Mouse (Mus musculus): Measurements from ENCODE around the gene Znhit3. TPM values are rescaled to one million over a fixed set of nuclear protein-coding genes. Genes with fewer than 3 reads are reported as not detected.

The Znhit3 gene
- polyA plus RNA-seq, 1 experiment from 2014 or later, result 44.7 TPM

- no peak overlapping the region for H3K4me3 ChIP-seq (ENCODE audit: low read depth, low read length)
- H3K27ac ChIP-seq (ENCODE audit: low read depth, low read length), result no peak overlapping the region
- no peak overlapping the region for H3K4me2 ChIP-seq
- no peak for ATAC-seq (replicated peaks; ENCODE audit: insufficient number of reproducible peaks, low FRiP score, low TSS enrichment)
- no peak overlapping the region for H3K9ac ChIP-seq (ENCODE audit: low read depth, low read length)
- peaks cover 10% of the 10 kb centered on the region for H3K27me3 ChIP-seq (ENCODE audit: control insufficient read depth, insufficient read depth, low read length)
- WGBS (ENCODE audit: insufficient replicate concordance), result 2% methylated on average over 12 of the region's 12 CpGs
- H3K4me1 ChIP-seq (ENCODE audit: control insufficient read depth, insufficient read depth, low read length), result no peaks in the 10 kb centered on the region
- H3K9me3 ChIP-seq (replicated peaks; ENCODE audit: control insufficient read depth, low read length), result no peaks in the 10 kb centered on the region
- H3K36me3 ChIP-seq (ENCODE audit: control insufficient read depth, insufficient read depth, low read length), result no peaks in the 10 kb centered on the region
Observed at GRCm38 (mm10) chr11:84944639-84945435, 28.7 kb upstream of the Znhit3 start.

GRCm38 (mm10) chr11:84943948-84944347 is 27.8 kb upstream of the Znhit3 start:
- Histone ChIP-seq H3K4me1 (ENCODE audit: control insufficient read depth, insufficient read depth, low read length) (no peaks in the 10 kb centered on the region), H3K4me3 (ENCODE audit: low read depth, low read length) (no peak overlapping the region), H3K9me3 (replicated peaks; ENCODE audit: control insufficient read depth, low read length) (no peaks in the 10 kb centered on the region), H3K36me3 (ENCODE audit: control insufficient read depth, insufficient read depth, low read length) (no peaks in the 10 kb centered on the region), H3K9ac (ENCODE audit: low read depth, low read length) (no peak overlapping the region), H3K4me2 (peak overlapping the region; percentile 27; the same call in 1 of the 2 replicates), H3K27ac (ENCODE audit: low read depth, low read length) (no peak overlapping the region), H3K27me3 (ENCODE audit: control insufficient read depth, insufficient read depth, low read length) (peaks cover 10% of the 10 kb centered on the region)
- ATAC-seq (replicated peaks; ENCODE audit: insufficient number of reproducible peaks, low FRiP score, low TSS enrichment), result no peak
- WGBS (ENCODE audit: insufficient replicate concordance), result under 1% methylated on average over 15 of the region's 15 CpGs

GRCm38 (mm10) chr11:84940140-84940539 is 24.0 kb upstream of the Znhit3 start:
- H3K4me3 ChIP-seq (ENCODE audit: low read depth, low read length), result no peak overlapping the region
- WGBS (ENCODE audit: insufficient replicate concordance), result 73% methylated on average over 10 of the region's 10 CpGs
- ATAC-seq (replicated peaks; ENCODE audit: insufficient number of reproducible peaks, low FRiP score, low TSS enrichment), result no peak
- H3K27me3 ChIP-seq (ENCODE audit: control insufficient read depth, insufficient read depth, low read length), result peaks cover 6% of the 10 kb centered on the region
- no peak overlapping the region for H3K27ac ChIP-seq (ENCODE audit: low read depth, low read length)
- no peaks in the 10 kb centered on the region for H3K9me3 ChIP-seq (replicated peaks; ENCODE audit: control insufficient read depth, low read length)
- no peaks in the 10 kb centered on the region for H3K36me3 ChIP-seq (ENCODE audit: control insufficient read depth, insufficient read depth, low read length)
- H3K4me2 ChIP-seq, result no peak overlapping the region
- H3K4me1 ChIP-seq (ENCODE audit: control insufficient read depth, insufficient read depth, low read length), result no peaks in the 10 kb centered on the region
- H3K9ac ChIP-seq (ENCODE audit: low read depth, low read length), result no peak overlapping the region

- H3K4me1 ChIP-seq (ENCODE audit: control insufficient read depth, insufficient read depth, low read length), result no peaks in the 10 kb centered on the region
- H3K9me3 ChIP-seq (replicated peaks; ENCODE audit: control insufficient read depth, low read length), result no peaks in the 10 kb centered on the region
- H3K27me3 ChIP-seq (ENCODE audit: control insufficient read depth, insufficient read depth, low read length), result peaks cover 6% of the 10 kb centered on the region
- no peak overlapping the region for H3K27ac ChIP-seq (ENCODE audit: low read depth, low read length)
- no peak overlapping the region for H3K4me3 ChIP-seq (ENCODE audit: low read depth, low read length)
- no peak overlapping the region for H3K4me2 ChIP-seq
- no peaks in the 10 kb centered on the region for H3K36me3 ChIP-seq (ENCODE audit: control insufficient read depth, insufficient read depth, low read length)
- 64% methylated on average over 8 of the region's 8 CpGs for WGBS (ENCODE audit: insufficient replicate concordance)
- no peak for ATAC-seq (replicated peaks; ENCODE audit: insufficient number of reproducible peaks, low FRiP score, low TSS enrichment)
- H3K9ac ChIP-seq (ENCODE audit: low read depth, low read length), result no peak overlapping the region
Observed at GRCm38 (mm10) chr11:84939508-84940053, 23.4 kb upstream of the Znhit3 start.

GRCm38 (mm10) chr11:84932261-84932660 is 16.1 kb upstream of the Znhit3 start:
- Histone ChIP-seq H3K27ac (ENCODE audit: low read depth, low read length) (no peak overlapping the region), H3K9ac (ENCODE audit: low read depth, low read length) (no peak overlapping the region), H3K4me1 (ENCODE audit: control insufficient read depth, insufficient read depth, low read length) (no peaks in the 10 kb centered on the region), H3K36me3 (ENCODE audit: control insufficient read depth, insufficient read depth, low read length) (no peaks in the 10 kb centered on the region), H3K4me3 (ENCODE audit: low read depth, low read length) (no peak overlapping the region), H3K9me3 (replicated peaks; ENCODE audit: control insufficient read depth, low read length) (no peaks in the 10 kb centered on the region), H3K4me2 (no peak overlapping the region), H3K27me3 (ENCODE audit: control insufficient read depth, insufficient read depth, low read length) (no peaks in the 10 kb centered on the region)
- no peak for ATAC-seq (replicated peaks; ENCODE audit: insufficient number of reproducible peaks, low FRiP score, low TSS enrichment)
- 13% methylated on average over 6 of the region's 6 CpGs for WGBS (ENCODE audit: insufficient replicate concordance)

- WGBS (ENCODE audit: insufficient replicate concordance), result 79% methylated on average over 8 of the region's 8 CpGs
Observed at GRCm38 (mm10) chr11:84920981-84921380, 4.8 kb upstream of the Znhit3 start.

GRCm38 (mm10) chr11:84919951-84920350 is 3.8 kb upstream of the Znhit3 start:
- WGBS (ENCODE audit: insufficient replicate concordance), result 50% methylated on average over 7 of the region's 7 CpGs
- Histone ChIP-seq H3K27ac (ENCODE audit: low read depth, low read length) (no peak overlapping the region), H3K4me3 (ENCODE audit: low read depth, low read length) (no peak overlapping the region), H3K27me3 (ENCODE audit: control insufficient read depth, insufficient read depth, low read length) (no peaks in the 10 kb centered on the region), H3K9ac (ENCODE audit: low read depth, low read length) (no peak overlapping the region), H3K9me3 (replicated peaks; ENCODE audit: control insufficient read depth, low read length) (no peaks in the 10 kb centered on the region), H3K36me3 (ENCODE audit: control insufficient read depth, insufficient read depth, low read length) (no peaks in the 10 kb centered on the region), H3K4me1 (ENCODE audit: control insufficient read depth, insufficient read depth, low read length) (no peaks in the 10 kb centered on the region), H3K4me2 (no peak overlapping the region)
- no peak for ATAC-seq (replicated peaks; ENCODE audit: insufficient number of reproducible peaks, low FRiP score, low TSS enrichment)

More at GRCm38 (mm10) chr11:84920981-84921380, 4.8 kb upstream of the Znhit3 start:
- Histone ChIP-seq H3K9me3 (replicated peaks; ENCODE audit: control insufficient read depth, low read length) (no peaks in the 10 kb centered on the region), H3K9ac (ENCODE audit: low read depth, low read length) (no peak overlapping the region), H3K27me3 (ENCODE audit: control insufficient read depth, insufficient read depth, low read length) (no peaks in the 10 kb centered on the region), H3K4me3 (ENCODE audit: low read depth, low read length) (no peak overlapping the region), H3K36me3 (ENCODE audit: control insufficient read depth, insufficient read depth, low read length) (no peaks in the 10 kb centered on the region), H3K27ac (ENCODE audit: low read depth, low read length) (no peak overlapping the region), H3K4me2 (no peak overlapping the region), H3K4me1 (ENCODE audit: control insufficient read depth, insufficient read depth, low read length) (no peaks in the 10 kb centered on the region)
- ATAC-seq (replicated peaks; ENCODE audit: insufficient number of reproducible peaks, low FRiP score, low TSS enrichment), result no peak

GRCm38 (mm10) chr11:84919276-84919675 is 3.1 kb upstream of the Znhit3 start:
- ATAC-seq (replicated peaks; ENCODE audit: insufficient number of reproducible peaks, low FRiP score, low TSS enrichment), result no peak

GRCm38 (mm10) chr11:84918425-84918824 is 2.3 kb upstream of the Znhit3 start:
- Histone ChIP-seq H3K4me3 (ENCODE audit: low read depth, low read length) (no peak overlapping the region), H3K27me3 (ENCODE audit: control insufficient read depth, insufficient read depth, low read length) (no peaks in the 10 kb centered on the region), H3K4me2 (peak overlapping the region; percentile 21), H3K9me3 (replicated peaks; ENCODE audit: control insufficient read depth, low read length) (no peaks in the 10 kb centered on the region), H3K9ac (ENCODE audit: low read depth, low read length) (no peak overlapping the region), H3K36me3 (ENCODE audit: control insufficient read depth, insufficient read depth, low read length) (peaks cover 3% of the 10 kb centered on the region; the same call in 1 of the 2 replicates), H3K4me1 (ENCODE audit: control insufficient read depth, insufficient read depth, low read length) (no peaks in the 10 kb centered on the region), H3K27ac (ENCODE audit: low read depth, low read length) (no peak overlapping the region)
- WGBS (ENCODE audit: insufficient replicate concordance), result 4% methylated on average over 16 of the region's 16 CpGs
- ATAC-seq (replicated peaks; ENCODE audit: insufficient number of reproducible peaks, low FRiP score, low TSS enrichment), result no peak

More at GRCm38 (mm10) chr11:84919276-84919675, 3.1 kb upstream of the Znhit3 start:
- WGBS (ENCODE audit: insufficient replicate concordance), result 34% methylated on average over 3 of the region's 3 CpGs
- Histone ChIP-seq H3K27ac (ENCODE audit: low read depth, low read length) (no peak overlapping the region), H3K9ac (ENCODE audit: low read depth, low read length) (no peak overlapping the region), H3K9me3 (replicated peaks; ENCODE audit: control insufficient read depth, low read length) (no peaks in the 10 kb centered on the region), H3K27me3 (ENCODE audit: control insufficient read depth, insufficient read depth, low read length) (no peaks in the 10 kb centered on the region), H3K4me1 (ENCODE audit: control insufficient read depth, insufficient read depth, low read length) (no peaks in the 10 kb centered on the region), H3K36me3 (ENCODE audit: control insufficient read depth, insufficient read depth, low read length) (no peaks in the 10 kb centered on the region), H3K4me2 (no peak overlapping the region), H3K4me3 (ENCODE audit: low read depth, low read length) (no peak overlapping the region)

Data from heart, embryonic 11.5 days (tissue).